Mouse (Mus musculus): ENCODE measurements around the gene Os9. TPM values are rescaled to one million over a fixed set of nuclear protein-coding genes. Genes with fewer than 3 reads are reported as not detected.

Gene Os9
- total RNA-seq, 4 experiments from 2014 or later: 112 to 130 (median 122) TPM

- DNase-seq (ENCODE audit: low spot score in 2 of 2): no peak
Measured at GRCm38 (mm10) chr10:127118470-127118869, 2.5 kb downstream of the Os9 start.

- no peak for DNase-seq (ENCODE audit: low spot score in 2 of 2)
Measured at GRCm38 (mm10) chr10:127115068-127115467, 5.9 kb downstream of the Os9 start.

GRCm38 (mm10) chr10:127114408-127114807 lies 6.5 kb downstream of the Os9 start:
- DNase-seq (ENCODE audit: low spot score in 2 of 2): no peak

- no peak for DNase-seq (ENCODE audit: low spot score in 2 of 2)
Measured at GRCm38 (mm10) chr10:127111001-127111887, 9.7 kb downstream of the Os9 start.

- DNase-seq (ENCODE audit: low spot score in 2 of 2): no peak
Measured at GRCm38 (mm10) chr10:127108262-127108583, 12.7 kb downstream of the Os9 start.

- no peak for DNase-seq (ENCODE audit: low spot score in 2 of 2)
Measured at GRCm38 (mm10) chr10:127107563-127108261, 13.2 kb downstream of the Os9 start.

GRCm38 (mm10) chr10:127103631-127104030 lies 17.3 kb downstream of the Os9 start:
- DNase-seq (ENCODE audit: low spot score in 2 of 2): no peak

- DNase-seq (ENCODE audit: low spot score in 2 of 2): no peak
Measured at GRCm38 (mm10) chr10:127101151-127101550, 19.8 kb downstream of the Os9 start.

GRCm38 (mm10) chr10:127100414-127100813 lies 20.5 kb downstream of the Os9 start:
- DNase-seq (ENCODE audit: low spot score in 2 of 2): no peak

- DNase-seq (ENCODE audit: low spot score in 2 of 2): no peak
Measured at GRCm38 (mm10) chr10:127099868-127100267, 21.1 kb downstream of the Os9 start.

GRCm38 (mm10) chr10:127099191-127099590 lies 21.7 kb downstream of the Os9 start:
- no peak for DNase-seq (ENCODE audit: low spot score in 2 of 2)

- DNase-seq (ENCODE audit: low spot score in 2 of 2): no peak
Measured at GRCm38 (mm10) chr10:127098514-127098913, 22.4 kb downstream of the Os9 start.

GRCm38 (mm10) chr10:127094382-127094802 lies 26.5 kb downstream of the Os9 start:
- peak in 1 of 2 experiments; percentile 42 for DNase-seq (ENCODE audit: low spot score in 2 of 2)

GRCm38 (mm10) chr10:127092742-127093141 lies 28.2 kb downstream of the Os9 start:
- DNase-seq (ENCODE audit: low spot score in 2 of 2): no peak

GRCm38 (mm10) chr10:127091507-127092396 lies 29.2 kb downstream of the Os9 start:
- no peak for DNase-seq (ENCODE audit: low spot score in 2 of 2)

- no peak for DNase-seq (ENCODE audit: low spot score in 2 of 2)
Measured at GRCm38 (mm10) chr10:127090560-127091411, 30.1 kb downstream of the Os9 start.

- DNase-seq (ENCODE audit: low spot score in 2 of 2): no peak
Measured at GRCm38 (mm10) chr10:127085633-127086032, 35.3 kb downstream of the Os9 start.

- no peak for DNase-seq (ENCODE audit: low spot score in 2 of 2)
Measured at GRCm38 (mm10) chr10:127085052-127085451, 35.9 kb downstream of the Os9 start.

- no peak for DNase-seq (ENCODE audit: low spot score in 2 of 2)
Measured at GRCm38 (mm10) chr10:127083915-127084306, 37.0 kb downstream of the Os9 start.

GRCm38 (mm10) chr10:127083292-127083914 lies 37.5 kb downstream of the Os9 start:
- DNase-seq (ENCODE audit: low spot score in 2 of 2): peak in 1 of 2 experiments; percentile 5
